Mouse (Mus musculus) MEL-GATA-1-ER (cell line): ENCODE results near the gene Nrl.

Source experiments
- DNase-seq: peaks from one replicate; pipeline ENCODE4 v3.0.0-alpha.2; 2012; ENCODE audit warnings: low read depth; ENCODE audit errors: extremely low read depth

The Nrl gene

DNA sequence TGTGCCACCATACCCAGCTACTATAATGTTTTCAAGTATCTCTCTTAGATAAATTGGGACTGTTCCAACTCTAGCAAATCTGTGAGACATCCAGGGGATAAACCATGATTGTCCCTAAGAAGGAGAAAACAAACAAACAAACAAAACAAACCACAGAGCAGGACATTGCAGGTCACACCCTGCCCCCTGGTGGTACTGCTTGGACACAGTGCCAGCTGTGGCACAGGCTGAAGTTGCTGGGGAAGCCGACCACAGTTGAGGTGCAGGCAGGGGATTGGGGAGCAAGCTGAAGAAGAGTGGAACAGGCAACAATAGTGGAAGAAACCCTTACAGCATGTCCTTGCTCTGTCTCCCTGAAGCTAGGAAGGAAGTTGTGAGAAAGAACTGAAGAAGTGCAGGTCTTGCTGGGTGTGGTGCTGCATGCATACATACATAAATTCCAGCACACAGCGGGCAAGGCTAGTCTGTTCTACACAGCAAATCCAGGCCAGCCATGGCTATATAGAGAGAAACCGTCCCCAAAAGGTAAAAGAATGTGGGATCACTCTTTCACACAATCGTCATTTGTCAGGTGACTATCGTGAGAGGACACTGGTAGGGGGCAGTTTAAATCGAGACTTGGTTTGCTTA is 11.4 kb upstream of the Nrl start:
- DNase-seq = no peak

DNA sequence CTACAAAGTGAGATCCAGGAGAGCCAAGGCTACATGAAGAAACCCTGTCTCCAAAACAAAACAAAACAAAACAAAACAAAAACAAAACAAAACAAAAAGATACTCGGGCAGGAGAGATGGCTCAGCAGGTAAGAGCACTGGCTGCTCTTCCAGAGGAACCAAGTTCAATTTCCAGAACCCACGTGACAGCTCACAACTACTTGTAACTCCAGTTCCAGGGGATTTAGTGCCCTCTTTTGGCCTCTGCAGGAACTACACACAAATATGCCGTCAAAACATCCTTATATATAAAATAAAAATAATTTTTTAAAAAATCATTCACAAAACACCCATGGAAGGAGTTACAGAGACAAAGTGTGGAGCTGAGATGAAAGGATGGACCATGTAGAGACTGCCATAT is 3.2 kb upstream of the Nrl start:
- DNase-seq = peak; percentile 58

DNA sequence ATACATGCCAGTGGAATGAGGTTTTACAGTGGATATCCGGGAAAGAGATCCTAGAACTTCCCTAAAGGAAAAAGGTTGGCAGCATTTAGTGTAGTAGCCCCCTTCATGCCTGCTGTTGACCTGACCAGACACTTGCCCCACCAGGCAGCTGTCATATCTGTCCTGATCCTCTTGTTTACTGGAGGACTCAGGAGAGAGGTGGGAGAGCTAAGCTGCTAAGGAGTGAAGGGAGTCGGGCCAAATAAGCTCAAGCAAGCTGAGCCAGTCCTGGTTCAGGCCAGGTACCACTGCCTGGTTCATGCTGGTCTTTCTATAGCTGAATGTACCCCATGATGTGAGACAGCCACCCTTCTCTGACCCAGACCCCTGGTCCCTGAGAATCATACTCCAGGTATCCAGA is 1.9 kb upstream of the Nrl start:
- no peak for DNase-seq

DNA sequence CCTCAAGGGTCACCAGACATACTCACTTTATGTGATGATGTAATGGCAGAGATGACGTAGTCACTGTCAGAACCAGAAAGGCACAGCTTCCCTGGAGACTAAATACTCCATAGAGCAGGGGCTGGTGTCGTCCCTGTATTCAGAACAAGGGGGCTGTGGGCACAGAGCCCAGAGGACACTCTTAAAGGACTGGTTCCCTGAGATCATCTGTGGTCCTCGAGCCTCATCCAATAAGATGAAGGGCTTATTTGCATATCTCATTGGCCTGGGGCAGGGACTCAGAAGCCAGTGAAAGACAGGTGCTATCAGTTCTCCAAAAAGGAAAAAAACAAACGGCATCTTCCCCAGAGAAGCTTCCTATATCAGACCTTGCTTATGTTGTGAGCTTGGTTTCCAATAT is 719 bp downstream of the Nrl start:
- no peak for DNase-seq

DNA sequence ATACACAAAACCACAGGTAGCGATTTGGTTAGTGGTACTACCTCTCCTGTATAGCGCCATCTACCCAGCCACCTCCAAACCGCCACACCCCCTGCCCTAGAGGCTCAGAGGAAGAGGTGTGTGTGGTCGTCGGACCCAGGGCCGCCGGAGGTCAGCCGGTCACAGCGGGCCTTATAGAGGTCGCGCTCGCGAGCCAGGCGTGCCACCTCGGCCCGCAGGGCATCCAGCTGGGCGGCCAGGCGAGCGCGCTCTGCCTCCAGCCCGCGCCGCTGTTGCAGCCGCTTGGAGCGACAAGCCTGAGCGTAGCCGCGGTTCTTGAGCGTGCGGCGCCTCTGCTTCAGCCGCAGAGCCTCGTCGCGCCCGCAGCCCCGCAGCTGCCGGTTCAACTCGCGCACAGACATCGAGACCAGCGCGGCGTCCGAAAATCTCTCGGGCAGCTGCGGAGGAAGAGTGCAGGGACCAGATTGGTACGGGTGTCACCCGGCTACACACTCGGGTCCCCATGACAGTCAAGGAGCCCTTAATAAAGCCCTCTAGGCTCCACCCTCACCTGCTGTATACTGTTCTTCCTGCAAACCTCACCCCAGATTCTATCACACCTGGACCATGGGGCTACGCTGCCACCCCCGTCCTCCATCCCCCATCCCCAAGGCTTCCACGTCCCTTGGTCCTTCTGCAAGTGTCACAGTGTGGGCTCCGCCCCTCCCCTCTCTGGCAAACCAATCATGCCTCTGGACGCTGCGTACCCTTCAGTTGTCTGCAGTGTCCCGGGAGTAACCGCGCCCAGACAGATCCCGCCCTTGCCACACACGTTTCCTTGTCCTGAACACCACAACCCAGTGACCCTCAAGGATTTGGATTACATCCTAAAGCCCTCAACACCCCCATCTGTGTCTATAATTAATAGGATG is 4.1 kb downstream of the Nrl start:
- DNase-seq = no peak

DNA sequence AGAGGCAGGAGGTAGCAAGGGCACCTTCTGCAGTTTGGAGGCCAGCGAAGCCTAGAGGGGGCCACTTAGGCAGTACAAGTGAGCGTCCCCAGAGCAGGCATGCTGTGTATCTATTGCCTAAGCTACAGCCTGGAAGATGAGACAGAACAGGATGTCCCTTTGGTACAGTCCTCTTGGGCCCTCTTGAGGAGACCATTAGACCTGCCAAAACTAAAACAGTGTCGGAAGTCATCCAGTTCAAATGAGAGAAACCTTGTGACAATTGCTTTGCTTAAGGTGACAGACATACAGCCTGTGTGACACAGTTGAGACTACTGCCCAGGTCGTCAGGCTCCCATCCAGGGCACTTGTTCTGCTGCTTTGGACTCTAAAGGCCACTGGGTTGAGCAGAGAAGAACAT is 5.2 kb downstream of the Nrl start:
- no peak for DNase-seq

DNA sequence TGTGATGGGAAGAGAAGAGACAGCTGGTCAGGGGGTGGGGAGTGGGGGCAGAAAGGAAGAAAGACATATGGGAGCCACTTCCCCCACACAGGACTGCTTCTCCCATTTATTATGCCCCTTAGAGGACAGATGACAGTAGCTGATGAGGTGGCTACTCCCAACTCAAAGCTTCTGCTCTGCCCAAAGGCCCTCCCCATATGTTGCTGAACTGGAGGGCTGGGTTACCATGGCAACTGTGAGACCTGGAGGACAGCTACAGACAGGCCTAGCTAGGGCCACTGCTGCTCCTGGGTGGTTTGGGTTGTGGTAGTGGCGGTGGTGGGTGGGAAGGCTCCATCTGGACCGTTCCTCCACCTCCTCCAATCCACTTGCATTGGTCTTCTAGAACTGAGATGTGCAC is 5.9 kb downstream of the Nrl start:
- DNase-seq = no peak

DNA sequence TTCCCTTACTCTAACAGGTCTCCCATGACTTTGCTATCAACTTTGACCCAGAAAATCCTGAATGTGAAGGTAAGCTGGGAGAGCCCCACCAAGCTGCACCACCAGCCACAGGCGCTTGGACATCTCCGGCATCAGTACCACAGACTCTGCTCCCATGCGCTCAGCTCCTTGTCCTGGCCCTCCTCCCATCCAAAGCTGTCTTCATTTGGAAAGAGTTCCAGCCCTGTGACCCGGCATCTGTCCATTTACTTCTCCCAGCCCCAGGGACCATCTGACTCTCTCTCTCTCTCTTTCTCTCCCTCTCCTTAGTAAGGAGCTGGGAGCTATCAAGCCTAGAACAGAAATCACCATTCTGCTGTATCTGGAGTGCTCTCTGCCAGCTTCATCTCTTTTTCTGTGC is 8.9 kb downstream of the Nrl start:
- DNase-seq = no peak

DNA sequence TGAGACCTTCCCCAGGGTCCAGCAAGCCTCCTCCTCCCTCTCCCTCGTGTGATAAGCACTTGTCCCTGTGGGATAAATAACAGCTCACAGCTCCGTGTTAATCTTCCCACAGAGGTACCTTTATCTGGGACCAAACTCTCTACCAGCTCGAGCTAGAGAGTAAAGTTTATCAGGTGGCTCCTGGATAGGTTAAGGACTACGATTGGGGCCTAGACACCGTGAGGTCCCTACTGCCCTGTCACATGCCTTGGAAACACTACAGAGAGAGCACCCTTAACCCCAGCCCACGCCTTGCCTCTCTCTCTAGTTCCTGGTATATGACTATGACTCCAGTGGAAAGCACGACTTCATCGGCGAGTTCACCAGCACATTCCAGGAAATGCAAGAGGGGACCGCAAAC is 10.9 kb downstream of the Nrl start:
- DNase-seq = no peak

DNA sequence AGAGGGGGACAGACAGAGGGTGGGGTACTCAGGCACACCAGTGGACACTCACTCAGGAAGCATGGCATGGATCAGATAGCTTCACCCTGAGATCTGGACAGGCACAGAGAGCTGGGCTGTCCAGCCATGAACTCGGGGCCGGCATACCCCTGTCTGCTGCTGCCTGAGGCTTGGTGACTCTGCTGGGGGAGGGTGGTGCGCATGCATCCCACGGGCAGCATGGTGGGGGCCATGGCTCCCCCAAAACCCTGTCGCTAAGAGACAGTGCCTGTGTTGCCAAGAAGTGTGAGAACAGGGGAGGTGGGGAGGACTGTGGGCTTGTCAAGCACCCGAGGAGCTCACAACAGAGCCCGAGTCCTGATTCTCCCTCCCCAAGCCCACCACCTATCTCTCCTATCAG is 13.7 kb downstream of the Nrl start:
- no peak for DNase-seq

DNA sequence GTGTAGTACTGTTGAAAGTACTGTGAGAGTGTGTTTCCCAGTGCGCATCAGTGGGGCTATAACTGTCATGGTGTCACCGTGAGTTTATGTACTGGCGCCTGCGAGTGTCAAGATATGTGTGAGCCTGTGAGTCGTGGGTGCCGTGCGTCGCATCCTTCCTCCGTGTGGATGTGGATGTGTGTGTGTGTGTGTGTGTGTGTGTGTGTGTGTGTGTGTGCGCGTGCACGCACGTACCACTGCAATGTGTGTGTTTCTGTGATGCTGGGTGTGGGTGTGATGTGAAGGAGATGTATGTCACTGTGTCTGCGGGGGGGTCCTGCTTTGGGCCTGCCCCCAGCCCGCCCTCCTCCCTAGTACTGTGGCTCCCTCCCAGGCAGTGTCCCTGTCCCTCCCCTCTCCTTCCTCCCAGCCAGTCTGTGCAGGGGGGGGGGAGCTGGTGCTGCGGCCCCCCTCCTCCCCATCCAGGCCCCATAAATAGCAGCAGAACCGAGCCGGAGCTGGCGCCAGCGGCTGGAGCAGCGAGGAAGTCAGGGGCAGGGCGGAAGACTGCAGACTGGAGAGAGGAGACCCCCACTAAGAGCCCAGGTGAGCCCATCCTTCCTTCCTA is 14.6 kb downstream of the Nrl start, which contains the start of gene Cpne6:
Gene Cpne6, plus strand, starts transcription at position 321 of the 607 bp plus-strand sequence.
- no peak for DNase-seq

DNA sequence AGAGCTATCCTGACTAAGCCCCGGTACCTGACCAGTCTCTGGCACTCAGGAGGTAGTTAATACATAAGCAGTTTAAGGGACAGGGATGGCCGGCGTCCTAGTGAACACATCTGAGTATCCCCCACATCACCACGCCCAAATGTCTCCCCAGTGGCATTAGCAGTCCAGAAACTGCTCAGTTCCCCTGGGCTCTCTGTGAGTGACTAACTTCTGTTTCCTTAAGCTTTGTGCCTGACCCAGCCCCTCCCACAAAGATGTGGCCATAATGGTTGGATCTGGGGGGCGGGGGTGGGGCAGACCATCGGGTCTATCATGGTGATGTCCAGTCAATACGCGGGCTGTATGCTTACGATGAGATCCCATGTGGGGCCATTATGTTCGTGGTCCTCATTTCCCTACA is 15.2 kb downstream of the Nrl start:
- DNase-seq = no peak

DNA sequence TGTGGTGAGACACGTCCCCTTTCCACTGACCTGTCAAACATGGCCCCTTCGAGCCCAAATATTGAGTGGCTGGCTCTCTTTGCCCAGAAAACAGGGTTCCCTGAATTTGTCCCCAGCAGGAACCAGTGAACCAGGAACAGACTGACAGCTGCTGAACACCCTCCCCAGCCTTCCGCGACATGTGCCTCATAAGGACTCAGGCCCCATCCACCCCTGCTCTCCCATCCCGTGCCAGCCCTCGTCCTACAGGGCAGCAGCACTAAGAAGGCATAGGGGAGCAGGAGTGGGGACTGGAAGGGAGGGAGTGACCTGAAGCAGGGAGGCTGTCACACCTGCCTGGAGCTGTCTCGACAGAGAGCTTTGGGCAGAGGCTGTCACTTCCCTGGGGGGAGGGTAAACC is 17.0 kb downstream of the Nrl start:
- no peak for DNase-seq

DNA sequence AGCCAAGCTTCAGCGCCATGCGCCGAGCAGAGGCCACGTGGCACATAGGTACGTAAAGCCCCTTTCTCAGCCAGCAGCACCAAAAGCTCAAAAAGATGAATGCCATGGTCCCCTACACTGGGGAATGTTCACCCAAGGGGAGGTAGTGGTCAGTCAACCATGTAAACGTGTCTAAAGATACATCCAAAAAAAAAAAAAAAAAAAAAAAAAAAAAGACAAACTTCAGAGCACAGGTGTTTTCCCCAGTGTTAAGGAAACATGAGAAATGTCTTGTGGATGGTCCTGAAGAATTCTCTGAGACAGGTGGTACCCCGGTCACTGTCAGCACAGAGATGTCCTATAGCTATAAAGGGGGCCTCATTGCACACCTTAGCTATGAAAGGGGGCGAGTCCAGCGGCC is 19.2 kb downstream of the Nrl start:
- no peak for DNase-seq

DNA sequence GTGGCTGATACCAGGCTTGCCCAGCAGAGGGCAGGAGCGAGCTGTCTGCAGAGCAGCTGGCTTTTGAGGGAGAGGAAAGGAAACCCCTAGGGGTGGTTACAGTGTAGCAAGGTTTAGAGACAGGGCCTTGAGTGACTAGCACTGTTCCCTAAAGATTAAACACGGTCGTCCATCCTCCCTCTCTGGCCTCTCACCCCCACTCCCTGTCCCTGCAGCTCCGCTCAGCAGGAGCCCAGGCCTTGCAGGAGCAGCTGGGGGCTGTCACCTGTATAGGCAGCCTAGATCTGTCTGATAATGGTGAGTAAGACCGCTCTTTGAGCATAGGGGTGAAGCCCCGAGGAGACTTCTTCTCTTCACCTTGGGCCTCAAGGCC is 27.3 kb downstream of the Nrl start:
- DNase-seq = peak; percentile 51

DNA sequence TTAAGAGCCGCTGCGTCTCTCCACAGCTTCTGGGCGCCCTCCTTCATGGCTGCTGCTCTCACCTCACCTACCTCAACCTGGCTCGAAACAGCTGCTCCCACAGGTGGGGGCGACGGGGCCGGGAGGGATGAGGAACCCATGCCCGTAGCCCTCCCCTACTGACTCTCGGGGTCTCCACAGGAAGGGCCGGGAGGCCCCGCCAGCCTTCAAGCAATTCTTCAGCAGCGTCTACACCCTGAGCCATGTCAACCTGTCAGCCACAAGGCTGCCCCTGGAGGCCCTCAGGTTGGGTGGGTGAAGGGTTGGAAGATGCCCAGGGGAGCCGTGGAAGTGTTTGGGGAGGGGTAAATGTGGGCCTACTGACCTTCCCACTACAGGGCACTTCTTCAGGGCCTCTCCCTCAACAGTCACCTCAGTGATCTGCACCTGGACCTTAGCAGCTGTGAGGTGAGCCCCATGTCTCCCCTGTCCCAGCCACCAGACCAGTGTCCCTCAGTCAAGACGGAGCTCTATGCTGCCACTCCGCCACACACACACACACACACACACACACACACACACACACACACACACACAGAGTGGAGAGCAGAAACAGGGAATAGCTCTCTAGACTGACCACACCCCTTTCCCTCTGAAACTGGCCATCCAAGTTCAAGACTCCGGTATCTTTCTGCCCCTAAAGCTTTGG is 27.9 kb downstream of the Nrl start:
- no peak for DNase-seq

DNA sequence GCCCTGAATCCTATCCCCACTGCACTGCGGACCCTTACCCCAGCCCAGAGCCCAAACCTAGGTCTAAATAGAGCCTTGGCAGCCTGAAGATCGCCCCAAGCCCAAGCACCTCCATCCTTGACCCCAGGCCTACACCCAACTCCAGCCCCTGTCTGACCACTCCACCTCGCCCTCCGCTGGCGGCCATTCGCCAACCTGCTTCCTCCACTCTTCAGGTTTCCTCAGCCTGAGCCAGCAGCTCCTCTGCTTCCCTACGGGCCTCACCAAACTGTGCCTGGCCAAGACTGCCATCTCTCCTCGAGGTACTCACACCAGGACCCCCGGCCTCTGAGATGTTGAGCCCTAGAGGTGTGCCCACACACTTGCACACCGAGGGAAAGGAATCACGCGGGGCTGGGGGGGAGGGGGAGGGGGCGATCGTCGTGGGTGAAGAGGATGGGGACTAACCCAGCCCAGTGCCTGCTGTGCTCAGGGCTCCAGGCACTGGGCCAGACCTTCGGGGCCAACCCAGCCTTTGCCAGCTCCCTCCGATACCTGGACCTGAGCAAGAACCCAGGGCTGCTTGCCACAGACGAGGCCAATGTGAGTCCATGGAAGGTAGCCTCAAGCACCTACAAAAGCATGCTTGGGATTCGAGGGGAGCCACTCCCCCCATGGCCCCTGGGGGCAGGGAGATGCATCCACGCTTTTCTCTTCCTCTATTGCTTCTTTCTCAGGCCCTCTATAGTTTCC is 29.1 kb downstream of the Nrl start:
- no peak for DNase-seq

DNA sequence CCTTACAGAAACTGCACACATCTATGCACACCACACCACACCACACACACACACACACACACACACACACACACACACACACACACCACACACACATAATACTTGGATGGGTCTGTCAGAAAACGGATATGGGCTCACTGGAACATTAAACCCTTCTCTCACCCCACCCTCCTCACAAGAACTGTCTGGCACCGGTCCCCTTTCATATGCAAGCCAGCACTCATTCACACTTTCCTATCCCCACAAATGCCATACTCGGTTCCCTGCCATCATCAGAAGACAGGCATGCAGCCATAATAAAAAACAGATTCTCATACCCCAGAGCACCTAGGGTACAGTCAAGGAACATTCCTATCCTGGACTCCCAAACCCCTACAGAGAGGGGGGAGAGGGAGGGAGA is 32.7 kb downstream of the Nrl start:
- no peak for DNase-seq

DNA sequence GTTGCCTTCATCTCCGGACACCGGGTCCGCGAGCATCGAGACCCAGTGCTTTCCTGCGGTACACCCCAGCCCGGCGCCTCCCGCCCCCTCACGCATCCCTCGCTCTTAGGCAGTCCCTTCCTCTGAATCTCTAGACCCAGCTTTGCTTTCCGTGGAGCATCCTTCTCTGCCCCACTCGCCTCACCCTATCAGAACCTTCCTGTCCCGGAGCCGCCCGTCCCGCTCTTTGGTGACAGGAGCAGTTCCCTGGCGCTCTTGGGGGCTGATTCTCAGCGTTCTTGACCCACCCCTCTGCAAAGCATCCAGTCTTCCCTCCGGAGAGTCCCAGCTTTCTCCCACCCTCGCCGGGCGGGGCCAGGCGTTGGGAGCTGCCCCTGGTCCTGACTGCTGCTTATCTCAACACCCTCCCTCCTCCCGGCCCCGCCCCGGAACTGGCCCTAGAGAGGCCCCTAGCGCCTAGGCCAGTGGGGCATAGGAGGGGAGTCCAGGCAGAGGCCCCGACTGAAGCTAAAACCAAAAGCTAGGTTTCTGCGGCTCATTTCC is 33.4 kb downstream of the Nrl start:
- DNase-seq = peak; percentile 47

DNA sequence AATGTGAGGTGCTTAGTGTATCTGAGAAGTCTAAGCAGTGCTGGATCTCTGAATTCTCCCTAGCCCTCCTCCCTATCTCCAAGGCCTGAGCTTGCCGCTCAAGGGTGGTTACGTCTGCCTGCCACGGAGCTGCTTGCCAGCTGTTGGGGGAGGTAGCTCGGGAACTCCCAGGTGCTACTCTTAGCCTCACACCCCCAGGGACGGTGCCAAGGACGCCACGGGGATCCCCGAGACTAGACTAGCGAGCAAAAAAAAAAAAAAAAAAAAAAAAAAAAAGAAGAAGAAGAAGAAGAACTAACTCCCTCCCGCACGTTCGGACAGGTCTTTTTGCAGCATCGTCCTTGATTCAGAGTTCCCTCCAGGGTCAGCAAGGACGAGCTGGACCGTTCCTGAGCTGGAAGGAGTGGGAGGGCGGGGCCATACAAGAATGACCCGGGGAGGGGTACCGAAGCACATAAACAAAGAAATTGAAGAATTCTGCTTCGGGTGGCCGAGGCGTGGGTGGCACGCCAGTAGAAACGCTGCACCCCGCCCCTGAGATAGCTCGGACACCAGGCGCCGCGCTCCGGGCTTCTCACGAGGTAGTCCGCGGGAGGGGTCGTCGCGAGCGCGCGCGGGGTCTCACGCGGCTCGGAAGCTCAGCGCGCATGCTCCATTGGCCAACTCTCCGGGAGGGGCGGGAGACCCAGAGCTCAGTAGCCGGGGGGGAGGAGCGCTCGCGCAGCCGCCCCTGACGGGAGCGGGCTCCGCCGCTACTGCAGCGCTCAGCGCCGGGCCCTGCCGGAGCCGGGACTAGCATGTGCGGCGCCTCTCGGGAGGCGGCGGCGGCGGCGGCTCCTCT is 34.2 kb downstream of the Nrl start, which contains the start of gene Carmil3:
Gene Carmil3, plus strand, starts transcription at position 291 of the 841 bp plus-strand sequence.
- peak; percentile 11 for DNase-seq
